Mouse (Mus musculus): ENCODE data around the gene Cryz. TPM values are rescaled to one million over a fixed set of nuclear protein-coding genes. Genes with fewer than 3 reads are reported as not detected.

Cryz gene
- polyA plus RNA-seq (2015; fragmentation: Nextera tagmentation; extraction: Ambion mirVana) = 16.2 and 16.5 TPM in 2 replicates

GRCm38 (mm10) chr3:154596488-154596933 lies at the start of gene Cryz:
Cryz (plus strand) TSS chr3:154596711.
- peak; percentile 84 for ATAC-seq (ENCODE audit: insufficient read depth)
- peaks cover 7% of the 10 kb centered on the region for H3K4me1 ChIP-seq (replicated peaks)
- H3K27me3 ChIP-seq = no peaks in the 10 kb centered on the region
- H3K4me2 ChIP-seq = peak within 1 kb of the TSS; percentile 75
- under 1% methylated on average over 25 of the region's 25 CpGs for WGBS (ENCODE audit: insufficient replicate concordance)
- peak within 1 kb of the TSS; percentile 76 for H3K27ac ChIP-seq (replicated peaks)
- H3K9ac ChIP-seq = peak within 1 kb of the TSS; percentile 62
- H3K4me3 ChIP-seq (replicated peaks) = peak within 1 kb of the TSS; percentile 82
- H3K36me3 ChIP-seq (replicated peaks) = peaks cover 14% of the 10 kb centered on the region
- no peaks in the 10 kb centered on the region for H3K9me3 ChIP-seq (replicated peaks)

- H3K36me3 ChIP-seq (replicated peaks) = no peaks in the 10 kb centered on the region
- H3K4me3 ChIP-seq (replicated peaks) = no peak overlapping the region
- H3K4me2 ChIP-seq = no peak overlapping the region
- ATAC-seq (ENCODE audit: insufficient read depth) = no peak
- peaks cover 20% of the 10 kb centered on the region for H3K27me3 ChIP-seq
- no peak overlapping the region for H3K9ac ChIP-seq
- no peaks in the 10 kb centered on the region for H3K4me1 ChIP-seq (replicated peaks)
- 7% methylated on average over 20 of the region's 20 CpGs for WGBS (ENCODE audit: insufficient replicate concordance)
- no peaks in the 10 kb centered on the region for H3K9me3 ChIP-seq (replicated peaks)
- no peak overlapping the region for H3K27ac ChIP-seq (replicated peaks)
Observed at GRCm38 (mm10) chr3:154547549-154548426, 48.7 kb upstream of the Cryz start.

DNA sequence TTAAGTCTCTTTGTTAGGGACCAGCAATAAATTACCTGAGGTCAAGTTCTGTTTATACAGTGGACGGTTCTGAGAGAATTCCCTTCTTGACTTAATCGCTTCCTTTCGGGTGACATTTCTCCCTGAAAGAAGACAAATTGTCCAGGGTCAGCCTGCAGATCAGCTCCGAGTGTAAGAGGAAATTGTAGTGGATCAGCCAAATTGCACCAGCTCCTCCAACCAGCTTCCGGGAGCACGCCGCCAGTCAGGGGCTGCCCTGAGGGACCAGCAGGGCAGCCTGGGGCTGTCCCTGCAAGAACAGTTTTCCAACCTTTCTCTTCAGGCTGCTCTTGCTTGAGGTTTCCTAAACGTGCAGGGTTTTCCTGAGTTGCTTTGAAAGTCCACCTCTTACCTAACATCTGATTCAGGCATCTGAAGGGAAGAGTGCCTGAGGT lies 47.6 kb upstream of the Cryz start:
- Histone ChIP-seq H3K4me3 (replicated peaks) (no peak overlapping the region), H3K9me3 (replicated peaks) (no peaks in the 10 kb centered on the region), H3K4me1 (replicated peaks) (no peaks in the 10 kb centered on the region), H3K36me3 (replicated peaks) (no peaks in the 10 kb centered on the region), H3K4me2 (no peak overlapping the region), H3K9ac (no peak overlapping the region), H3K27me3 (peaks cover 20% of the 10 kb centered on the region), H3K27ac (replicated peaks) (no peak overlapping the region)
- WGBS (ENCODE audit: insufficient replicate concordance) = 13% methylated on average over 8 of the region's 8 CpGs
- ATAC-seq (ENCODE audit: insufficient read depth) = no peak

DNA sequence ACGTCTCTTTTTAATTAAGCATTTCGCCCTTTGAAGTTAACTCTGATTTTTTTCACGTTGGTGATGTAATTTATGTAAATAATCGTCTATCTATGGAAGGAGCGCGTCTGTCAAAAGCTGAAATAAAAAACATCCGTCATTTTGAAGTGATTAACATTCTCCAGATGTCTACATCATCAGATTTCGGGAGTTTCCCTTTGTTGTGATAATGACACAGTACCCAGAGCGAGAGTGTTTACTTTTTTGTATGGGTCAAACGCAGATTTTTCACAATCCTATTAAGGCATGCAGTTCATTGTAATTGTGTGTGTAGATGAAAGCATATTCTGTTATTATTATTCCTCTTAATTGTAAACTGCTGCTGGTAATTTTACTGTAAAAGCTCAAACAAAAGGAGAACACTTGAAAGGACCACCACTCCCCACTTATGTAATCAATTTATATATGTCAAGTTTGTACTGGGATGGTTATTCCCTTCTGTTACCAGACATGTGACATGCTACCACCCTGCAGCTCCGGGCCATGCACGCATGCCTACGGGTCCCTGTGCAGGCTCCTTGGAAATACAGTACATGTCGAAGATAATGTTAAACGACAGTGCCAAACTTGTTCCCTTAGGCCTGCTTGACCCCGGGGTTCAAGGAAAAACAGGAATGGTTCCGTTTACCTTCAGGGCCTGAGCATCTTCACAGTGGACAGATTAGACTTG lies 46.0 kb upstream of the Cryz start:
- no peaks in the 10 kb centered on the region for H3K4me1 ChIP-seq (replicated peaks)
- 53% methylated on average over 17 of the region's 17 CpGs for WGBS (ENCODE audit: insufficient replicate concordance)
- no peak overlapping the region for H3K9ac ChIP-seq
- peaks cover 20% of the 10 kb centered on the region for H3K27me3 ChIP-seq
- no peak overlapping the region for H3K4me3 ChIP-seq (replicated peaks)
- no peak for ATAC-seq (ENCODE audit: insufficient read depth)
- no peak overlapping the region for H3K4me2 ChIP-seq
- no peak overlapping the region for H3K27ac ChIP-seq (replicated peaks)
- H3K9me3 ChIP-seq (replicated peaks) = no peaks in the 10 kb centered on the region
- no peaks in the 10 kb centered on the region for H3K36me3 ChIP-seq (replicated peaks)

- ATAC-seq (ENCODE audit: insufficient read depth) = no peak
- H3K9me3 ChIP-seq (replicated peaks) = no peaks in the 10 kb centered on the region
- H3K36me3 ChIP-seq (replicated peaks) = no peaks in the 10 kb centered on the region
- H3K27me3 ChIP-seq = peaks cover 20% of the 10 kb centered on the region
- H3K9ac ChIP-seq = no peak overlapping the region
- H3K4me1 ChIP-seq (replicated peaks) = no peaks in the 10 kb centered on the region
- no peak overlapping the region for H3K4me3 ChIP-seq (replicated peaks)
- WGBS (ENCODE audit: insufficient replicate concordance) = 55% methylated on average over 5 of the region's 5 CpGs
- no peak overlapping the region for H3K4me2 ChIP-seq
- no peak overlapping the region for H3K27ac ChIP-seq (replicated peaks)
Observed at GRCm38 (mm10) chr3:154551035-154551411, 45.5 kb upstream of the Cryz start.

- no peak for ATAC-seq (ENCODE audit: insufficient read depth)
- H3K9me3 ChIP-seq (replicated peaks) = no peaks in the 10 kb centered on the region
- H3K27ac ChIP-seq (replicated peaks) = no peak overlapping the region
- no peaks in the 10 kb centered on the region for H3K27me3 ChIP-seq
- no peaks in the 10 kb centered on the region for H3K4me1 ChIP-seq (replicated peaks)
- H3K36me3 ChIP-seq (replicated peaks) = no peaks in the 10 kb centered on the region
- H3K9ac ChIP-seq = no peak overlapping the region
- H3K4me3 ChIP-seq (replicated peaks) = no peak overlapping the region
- no peak overlapping the region for H3K4me2 ChIP-seq
- WGBS (ENCODE audit: insufficient replicate concordance) = 80% methylated on average over 3 of the region's 3 CpGs
Observed at GRCm38 (mm10) chr3:154562192-154562591, 34.3 kb upstream of the Cryz start.

GRCm38 (mm10) chr3:154565437-154565836 lies 31.1 kb upstream of the Cryz start:
- Histone ChIP-seq H3K36me3 (replicated peaks) (no peaks in the 10 kb centered on the region), H3K9me3 (replicated peaks) (no peaks in the 10 kb centered on the region), H3K4me2 (no peak overlapping the region), H3K4me3 (replicated peaks) (no peak overlapping the region), H3K27ac (replicated peaks) (no peak overlapping the region), H3K4me1 (replicated peaks) (no peaks in the 10 kb centered on the region), H3K27me3 (peaks cover 7% of the 10 kb centered on the region), H3K9ac (no peak overlapping the region)
- WGBS (ENCODE audit: insufficient replicate concordance) = 50% methylated on average over 3 of the region's 3 CpGs
- no peak for ATAC-seq (ENCODE audit: insufficient read depth)

DNA sequence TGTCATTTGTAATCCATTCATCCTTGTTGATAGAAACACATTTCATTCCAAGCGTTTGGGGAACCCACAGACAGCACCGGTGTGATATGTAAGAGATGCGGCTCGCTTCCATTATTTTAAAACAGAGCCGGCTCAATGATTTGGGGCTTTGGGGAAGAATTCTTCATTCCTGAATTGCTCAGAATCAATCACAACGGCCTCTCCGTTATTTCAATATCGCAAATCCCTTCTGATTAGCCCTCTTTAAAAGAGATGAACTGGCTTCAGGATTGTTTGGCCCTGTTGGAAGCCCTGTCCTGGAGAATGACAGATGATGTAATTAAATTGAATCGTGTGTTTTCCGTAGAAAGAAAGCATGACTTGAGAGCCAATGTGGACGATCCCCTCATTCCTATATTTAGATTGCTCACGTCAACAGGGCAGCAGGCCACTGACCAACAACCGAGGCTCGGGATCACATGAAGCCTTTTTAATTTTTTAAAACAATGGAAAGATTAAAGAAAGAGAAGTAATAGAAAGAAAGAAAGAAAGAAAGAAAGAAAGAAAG lies 26.4 kb upstream of the Cryz start:
- Histone ChIP-seq H3K36me3 (replicated peaks) (no peaks in the 10 kb centered on the region), H3K27me3 (peaks cover 21% of the 10 kb centered on the region), H3K9me3 (replicated peaks) (no peaks in the 10 kb centered on the region), H3K4me1 (replicated peaks) (no peaks in the 10 kb centered on the region), H3K27ac (replicated peaks) (no peak overlapping the region), H3K4me3 (replicated peaks) (no peak overlapping the region), H3K4me2 (no peak overlapping the region), H3K9ac (no peak overlapping the region)
- no peak for ATAC-seq (ENCODE audit: insufficient read depth)
- 57% methylated on average over 14 of the region's 14 CpGs for WGBS (ENCODE audit: insufficient replicate concordance)

DNA sequence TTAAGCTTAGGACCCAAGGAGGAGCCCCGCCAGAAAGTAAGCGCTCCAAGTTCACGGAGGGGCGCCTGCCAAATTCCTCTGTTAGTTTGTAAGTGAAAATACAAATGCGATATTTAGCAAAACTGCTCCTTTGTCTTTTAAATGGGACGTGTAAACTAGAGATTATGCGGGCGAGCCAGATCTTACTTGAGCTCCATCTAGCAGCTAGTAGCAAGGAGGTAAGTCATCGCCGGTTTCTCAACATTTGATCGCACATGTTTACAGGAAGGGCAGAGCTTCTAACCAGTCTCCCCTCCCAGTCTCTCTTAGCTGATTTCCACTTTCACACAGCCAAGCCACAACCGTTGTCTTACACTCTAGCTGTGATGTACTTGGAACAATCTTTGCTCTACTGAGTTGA lies 25.7 kb upstream of the Cryz start:
- Histone ChIP-seq H3K4me3 (replicated peaks) (no peak overlapping the region), H3K27ac (replicated peaks) (no peak overlapping the region), H3K27me3 (peaks cover 21% of the 10 kb centered on the region), H3K36me3 (replicated peaks) (no peaks in the 10 kb centered on the region), H3K4me2 (no peak overlapping the region), H3K9me3 (replicated peaks) (no peaks in the 10 kb centered on the region), H3K9ac (no peak overlapping the region), H3K4me1 (replicated peaks) (no peaks in the 10 kb centered on the region)
- ATAC-seq (ENCODE audit: insufficient read depth) = no peak
- WGBS (ENCODE audit: insufficient replicate concordance) = 6% methylated on average over 12 of the region's 12 CpGs

DNA sequence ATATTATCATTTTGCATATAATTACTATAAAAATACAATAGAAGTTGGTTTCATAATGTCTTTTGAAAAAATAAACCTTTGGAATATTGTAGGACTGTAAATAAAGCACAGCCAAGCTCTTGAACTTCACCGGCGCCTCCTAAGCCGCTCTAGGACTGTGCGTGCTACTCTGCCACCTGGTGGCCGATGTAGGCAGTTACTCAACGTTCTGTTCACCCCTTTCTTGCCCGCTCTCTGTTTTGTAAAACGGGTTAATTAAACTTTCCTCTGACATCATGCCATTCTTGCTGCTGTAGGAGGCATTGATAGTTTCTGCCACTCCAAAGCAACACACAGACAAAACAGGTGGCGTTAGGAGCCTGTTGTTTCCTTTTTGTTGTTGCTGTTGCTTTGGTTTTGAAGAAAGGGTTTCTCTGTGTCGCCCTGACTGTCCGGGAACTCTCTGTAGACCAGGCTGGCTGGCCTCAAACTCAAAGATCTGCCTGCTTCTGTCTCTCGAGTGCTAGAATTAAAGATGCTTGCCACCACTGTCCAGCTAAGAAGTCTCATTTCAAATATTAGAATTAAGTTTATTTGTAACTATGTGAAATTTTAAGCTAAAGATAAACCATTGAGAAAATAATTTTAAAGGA lies 24.1 kb upstream of the Cryz start:
- H3K27me3 ChIP-seq = peaks cover 21% of the 10 kb centered on the region
- H3K27ac ChIP-seq (replicated peaks) = no peak overlapping the region
- no peaks in the 10 kb centered on the region for H3K36me3 ChIP-seq (replicated peaks)
- 10% methylated on average over 12 of the region's 12 CpGs for WGBS (ENCODE audit: insufficient replicate concordance)
- no peaks in the 10 kb centered on the region for H3K9me3 ChIP-seq (replicated peaks)
- no peak for ATAC-seq (ENCODE audit: insufficient read depth)
- no peak overlapping the region for H3K9ac ChIP-seq
- H3K4me2 ChIP-seq = no peak overlapping the region
- no peak overlapping the region for H3K4me3 ChIP-seq (replicated peaks)
- H3K4me1 ChIP-seq (replicated peaks) = no peaks in the 10 kb centered on the region

DNA sequence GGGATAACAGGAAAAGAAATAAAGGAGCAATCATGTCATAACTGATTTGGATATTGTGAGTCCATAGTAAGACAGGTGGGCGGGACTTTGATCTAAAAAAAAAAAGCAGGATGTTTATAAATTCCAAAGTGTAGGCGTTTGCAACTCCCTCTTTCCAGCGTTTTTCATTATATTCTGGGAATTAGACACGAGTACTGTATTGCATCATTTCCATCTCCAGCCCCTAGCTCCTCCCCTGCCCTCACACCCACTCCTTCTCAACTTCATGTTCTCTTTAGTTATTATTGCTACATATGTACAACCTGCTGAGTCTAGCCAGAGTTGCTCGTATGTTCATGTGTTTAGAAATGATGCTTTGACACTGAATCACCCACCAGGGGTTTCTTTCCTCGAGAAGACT lies 22.8 kb upstream of the Cryz start:
- peaks cover 21% of the 10 kb centered on the region for H3K27me3 ChIP-seq
- no peak overlapping the region for H3K4me2 ChIP-seq
- H3K9ac ChIP-seq = no peak overlapping the region
- no peak for ATAC-seq (ENCODE audit: insufficient read depth)
- WGBS (ENCODE audit: insufficient replicate concordance) = 45% methylated on average over 6 of the region's 6 CpGs
- no peaks in the 10 kb centered on the region for H3K36me3 ChIP-seq (replicated peaks)
- H3K9me3 ChIP-seq (replicated peaks) = no peaks in the 10 kb centered on the region
- no peaks in the 10 kb centered on the region for H3K4me1 ChIP-seq (replicated peaks)
- H3K4me3 ChIP-seq (replicated peaks) = no peak overlapping the region
- H3K27ac ChIP-seq (replicated peaks) = no peak overlapping the region
